Mouse (Mus musculus): Measurements from ENCODE around the gene Pnpla5. TPM values are rescaled to one million over a fixed set of nuclear protein-coding genes. Genes with fewer than 3 reads are reported as not detected.

Gene Pnpla5
- not detected for total RNA-seq (2023)

GRCm38 (mm10) chr15:84123075-84123474, at the start of gene Pnpla5:
Pnpla5 (minus strand) TSS chr15:84123175.

DNA sequence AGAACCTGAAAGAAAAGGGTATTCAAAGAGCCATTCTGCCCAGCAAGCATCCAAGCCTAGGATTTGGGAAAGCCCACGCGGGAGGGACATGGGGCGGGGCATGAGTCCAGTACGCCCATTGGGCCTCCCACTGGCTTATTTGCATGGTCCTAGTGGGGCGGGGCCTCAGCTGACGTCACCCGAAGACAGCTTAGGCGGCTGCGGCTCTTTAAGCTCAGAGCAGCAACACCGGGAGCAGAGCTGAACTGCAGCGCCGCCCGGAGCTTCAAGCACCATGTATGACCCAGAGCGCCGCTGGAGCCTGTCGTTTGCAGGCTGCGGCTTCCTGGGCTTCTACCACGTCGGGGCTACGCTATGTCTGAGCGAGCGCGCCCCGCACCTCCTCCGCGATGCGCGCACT, 44.6 kb upstream of the Pnpla5 start, which contains the start of gene Pnpla3:
TSS of gene Pnpla3 (plus strand) at position 238 of the 400 bp plus-strand sequence.

GRCm38 (mm10) chr15:84105105-84105923, 17.7 kb downstream of the Pnpla5 start, which contains the start of gene Sult4a1:
Sult4a1 (minus strand) TSS chr15:84105754.

GRCm38 (mm10) chr15:84065140-84065539, 57.8 kb downstream of the Pnpla5 start, which contains the start of gene Efcab6:
Efcab6 (minus strand) TSS chr15:84065379.

Other genes starting within 250 kb of the Pnpla5 start
- not detected for gene Efcab6, start 57.8 kb downstream of the Pnpla5 start, total RNA-seq (2023)
- gene Sult4a1, start 17.4 kb downstream of the Pnpla5 start, total RNA-seq (2023): not detected
- gene Pnpla3, start 44.7 kb upstream of the Pnpla5 start, total RNA-seq (2023): not detected
- 10 to 100 TPM; 38.5 to 40.2 TPM for gene Samm50, start 69.1 kb upstream of the Pnpla5 start, total RNA-seq (2023)
- 10 to 100 TPM; 24.2 to 25.7 TPM for gene Parvb, start 108.9 kb upstream of the Pnpla5 start, total RNA-seq (2023)
- gene Parvg, start 200.9 kb upstream of the Pnpla5 start, total RNA-seq (2023): 100 to 1,000 TPM; 173 to 182 TPM